Comparison of ENCODE assay signal across 8 mouse cellular contexts in the genomic region with DNA sequence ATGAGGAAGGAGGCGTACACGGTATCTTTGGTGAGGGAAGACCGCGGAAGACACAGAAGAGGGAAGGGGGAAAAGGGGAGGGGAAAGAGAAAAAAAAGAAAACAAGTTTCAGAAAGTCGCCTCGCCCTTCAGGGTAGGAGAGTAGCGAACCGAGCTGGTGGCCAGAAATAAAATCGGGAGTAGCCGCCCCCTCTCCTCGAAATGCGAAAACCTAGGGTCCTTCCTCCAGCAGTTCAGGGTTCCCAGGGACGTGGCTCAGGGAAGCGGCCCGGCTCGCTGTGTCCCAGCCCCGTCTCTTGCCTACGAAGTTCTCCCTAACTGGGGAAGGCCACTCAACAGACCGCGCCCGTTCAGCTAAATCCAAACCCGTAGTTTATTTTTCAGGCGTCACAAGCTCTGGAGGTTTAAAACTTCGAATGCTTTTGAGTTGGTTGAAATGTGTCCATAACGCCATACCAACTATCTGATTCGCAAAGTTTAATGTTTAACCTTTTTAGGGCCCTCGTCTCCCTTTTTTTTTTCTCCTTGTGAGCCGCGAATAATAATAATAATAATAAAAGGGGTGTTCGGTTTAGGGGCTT. TPM values are rescaled to one million over a fixed set of nuclear protein-coding genes. Genes with fewer than 3 reads are reported as not detected.
DNase-seq lines count a peak whose midpoint lies in the region; ATAC-seq and TF ChIP-seq lines count a peak whose summit lies in the region.

No protein-coding gene starts in this region.

- H3K36me3 ChIP-seq in forebrain, embryonic 16.5 days (ENCODE audit: control insufficient read depth, insufficient read depth), result no peaks in the 10 kb centered on the region
- no peaks in the 10 kb centered on the region for H3K36me3 ChIP-seq in hindbrain, postnatal 0 days (ENCODE audit: insufficient read depth, low read length)
- no peaks in the 10 kb centered on the region for H3K36me3 ChIP-seq in liver, embryonic 14.5 days (replicated peaks; ENCODE audit: control insufficient read depth, insufficient read depth, low read depth)

- ATAC-seq in forebrain, embryonic 16.5 days, result no peak
- ATAC-seq in hindbrain, postnatal 0 days, result no peak
- ATAC-seq in liver, embryonic 14.5 days (ENCODE audit: insufficient read depth), result no peak

- peak overlapping the region; percentile 99 for H3K4me3 ChIP-seq in layer of hippocampus, adult 2 months
- H3K4me3 ChIP-seq in forebrain, embryonic 16.5 days (replicated peaks; ENCODE audit: low read length), result peak overlapping the region; percentile 59
- H3K4me3 ChIP-seq in hindbrain, postnatal 0 days (ENCODE audit: low read length), result peak overlapping the region; percentile 98
- peak overlapping the region; percentile 59 to 67 for H3K4me3 ChIP-seq in liver, embryonic 14.5 days (ENCODE audit: insufficient read depth in 1 of 2, low read depth in 2 of 2, low read length in 2 of 2)

- peak overlapping the region; percentile 100 for H3K9ac ChIP-seq in forebrain, embryonic 16.5 days (replicated peaks; ENCODE audit: low read depth, low read length)
- H3K9ac ChIP-seq in hindbrain, postnatal 0 days (replicated peaks; ENCODE audit: low read length), result peak overlapping the region; percentile 100
- peak overlapping the region; percentile 69 for H3K9ac ChIP-seq in liver, embryonic 14.5 days (replicated peaks)

- no peak for TF ChIP-seq CTCF in layer of hippocampus, adult 2 months (conservative IDR thresholded peaks at IDR 0.05)
- TF ChIP-seq CTCF in hindbrain, postnatal 0 days (IDR thresholded peaks at IDR 0.05; ENCODE audit: low read depth), result no peak
- TF ChIP-seq CTCF in liver, embryonic 14.5 days (IDR thresholded peaks at IDR 0.05; ENCODE audit: low read depth), result no peak

- DNase-seq in layer of hippocampus, adult 2 months (ENCODE audit: low spot score in 2 of 2), result no peak
- DNase-seq in layer of hippocampus, adult 11-12 months (ENCODE audit: low spot score), result no peak
- DNase-seq in adrenal gland, postnatal 14 days, result peak; percentile 63
- peak; percentile 49 for DNase-seq in hindbrain, postnatal 0 days (ENCODE audit: low spot score)
- DNase-seq in liver, embryonic 14.5 days (ENCODE audit: low read depth in 3 of 3, low spot score in 3 of 3), result no peak
- peak; percentile 49 for DNase-seq in neural tube, embryonic 10.5 days (ENCODE audit: extremely low spot score, low spot score)
- no peak for DNase-seq in frontal cortex, postnatal 25 days (ENCODE audit: low spot score in 2 of 2)

- H3K4me2 ChIP-seq in forebrain, embryonic 16.5 days (ENCODE audit: low read length), result peak overlapping the region; percentile 89
- peak overlapping the region; percentile 91 for H3K4me2 ChIP-seq in hindbrain, postnatal 0 days (ENCODE audit: low read depth, low read length)
- peak overlapping the region; percentile 71 for H3K4me2 ChIP-seq in liver, embryonic 14.5 days (ENCODE audit: low read depth)

- H3K4me1 ChIP-seq in forebrain, embryonic 16.5 days (replicated peaks; ENCODE audit: control insufficient read depth, insufficient read depth, low read length), result peaks cover 24% of the 10 kb centered on the region
- peaks cover 23% of the 10 kb centered on the region for H3K4me1 ChIP-seq in hindbrain, postnatal 0 days (ENCODE audit: insufficient read depth, low read length)
- H3K4me1 ChIP-seq in liver, embryonic 14.5 days (replicated peaks; ENCODE audit: control insufficient read depth in 2 of 2, insufficient read depth in 2 of 2, low read length in 1 of 2), result peaks cover 0 to 14% of the 10 kb centered on the region in 2 experiments; a peak in 3 of 4 replicates

- under 1% methylated on average over 30 of the region's 30 CpGs for WGBS in forebrain, embryonic 16.5 days
- 0% methylated on average over 30 of the region's 30 CpGs for WGBS in hindbrain, postnatal 0 days
- under 1% methylated on average over 30 of the region's 30 CpGs for WGBS in liver, embryonic 14.5 days (ENCODE audit: insufficient replicate concordance)

- H3K27ac ChIP-seq in layer of hippocampus, adult 2 months, result peak overlapping the region; percentile 100
- H3K27ac ChIP-seq in forebrain, embryonic 16.5 days (ENCODE audit: low read length), result peak overlapping the region; percentile 100
- H3K27ac ChIP-seq in hindbrain, postnatal 0 days, result peak overlapping the region; percentile 100
- no peak overlapping the region for H3K27ac ChIP-seq in liver, embryonic 14.5 days

- no peaks in the 10 kb centered on the region for H3K9me3 ChIP-seq in forebrain, embryonic 16.5 days (ENCODE audit: control insufficient read depth, low read length)
- H3K9me3 ChIP-seq in hindbrain, postnatal 0 days (ENCODE audit: low read length), result no peaks in the 10 kb centered on the region
- no peaks in the 10 kb centered on the region for H3K9me3 ChIP-seq in liver, embryonic 14.5 days (ENCODE audit: control insufficient read depth, low read length)

- no peaks in the 10 kb centered on the region for H3K27me3 ChIP-seq in forebrain, embryonic 16.5 days (replicated peaks; ENCODE audit: control insufficient read depth, insufficient read depth, low read length)
- no peaks in the 10 kb centered on the region for H3K27me3 ChIP-seq in hindbrain, postnatal 0 days (ENCODE audit: insufficient read depth, low read length)
- H3K27me3 ChIP-seq in liver, embryonic 14.5 days (ENCODE audit: control insufficient read depth, insufficient read depth, low read length), result peaks cover 97% of the 10 kb centered on the region

- no peak for TF ChIP-seq EP300 in liver, embryonic 14.5 days (IDR thresholded peaks at IDR 0.05; ENCODE audit: low read depth)

RNA-seq across cellular contexts. Expression of a gene that starts 2.0 kb away (rescaled TPM):
- 100 to 1,000 TPM; 142 to 143 TPM for total RNA-seq in layer of hippocampus, adult 2 months (2021)
- total RNA-seq in adrenal gland, postnatal 14 days (2021), result 86.0 and 91.0 TPM in 2 replicates
- 34.8 and 40.4 TPM in 2 replicates for polyA plus RNA-seq in forebrain, embryonic 16.5 days (2015; fragmentation: Nextera tagmentation; extraction: Ambion mirVana)
- 134 and 137 TPM in 2 replicates for total RNA-seq in hindbrain, postnatal 0 days (2014; rRNA removed)
- polyA plus RNA-seq in hindbrain, postnatal 0 days (2015; fragmentation: Nextera tagmentation; extraction: Ambion mirVana), result 17.0 and 19.9 TPM in 2 replicates
- 2.3 and 2.8 TPM in 2 replicates for polyA plus RNA-seq in liver, embryonic 14.5 days (2012; rRNA removed)
- 2.9 and 3.4 TPM in 2 replicates for polyA plus RNA-seq in liver, embryonic 14.5 days (2014; fragmentation: Nextera tagmentation; extraction: Ambion mirVana)

Comparison
In these comparisons a context has a peak if more than half of its experiments do, and no peak if none do; other contexts are left out.
1. DNase-seq: peak in adrenal gland, postnatal 14 days (single experiment), hindbrain, postnatal 0 days (single experiment) and neural tube, embryonic 10.5 days (single experiment); none in layer of hippocampus, adult 2 months (0 of 2), layer of hippocampus, adult 11-12 months (single experiment), liver, embryonic 14.5 days (0 of 3) and frontal cortex, postnatal 25 days (0 of 2).
2. Peak in every context shown above with its lines, with median percentiles within 50 percentile points of each other: H3K4me3 ChIP-seq, H3K4me2 ChIP-seq and H3K9ac ChIP-seq.